Mouse (Mus musculus) liver, adult (tissue): Measurements from ENCODE around the gene Tent2.

ENCODE experiments used
- GATA4 ChIP-seq: IDR thresholded peaks from 2 replicates; pipeline ENCODE4 v1.6.1; 2014; ENCODE audit warnings: mild to moderate bottlenecking, low read length; ENCODE audit not compliant: insufficient replicate concordance

The Tent2 gene

DNA sequence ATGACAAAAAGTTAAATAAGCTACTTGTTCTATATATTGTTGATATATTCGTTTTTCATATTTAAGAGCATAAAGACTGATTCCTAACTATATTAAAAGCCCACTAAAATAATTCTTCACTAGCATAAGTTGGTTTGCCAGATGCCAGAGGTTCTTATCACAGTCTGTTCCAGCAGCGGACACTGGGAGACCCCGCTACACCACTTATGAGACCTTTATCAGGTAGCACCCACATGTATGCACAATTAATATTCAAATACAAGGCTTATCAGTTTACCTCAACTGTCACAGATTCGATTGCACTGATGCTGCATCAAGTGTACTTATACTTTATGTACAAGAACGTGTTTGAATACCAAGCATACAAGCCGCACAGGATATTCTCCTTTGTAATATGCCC is 33.9 kb downstream of the Tent2 start:
- no peak for TF ChIP-seq GATA4

DNA sequence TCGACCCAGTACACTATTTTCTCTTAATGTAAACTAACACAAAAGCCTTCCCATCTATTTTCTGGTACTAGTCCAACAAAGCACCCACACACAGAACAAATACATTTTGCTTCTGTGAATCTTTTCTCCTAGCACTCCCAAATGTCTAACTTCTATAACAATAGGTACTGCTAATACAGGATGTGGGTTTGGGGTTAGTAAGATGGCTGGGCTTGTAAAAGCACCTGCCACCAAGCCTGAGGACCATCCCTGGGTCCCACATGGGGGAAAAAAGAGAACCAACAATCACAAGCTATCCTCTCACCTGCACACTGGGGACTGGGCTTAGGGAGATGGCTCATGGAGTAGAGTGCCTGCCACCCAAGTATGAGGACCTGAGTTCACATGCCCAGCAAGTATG is 38.9 kb downstream of the Tent2 start:
- no peak for TF ChIP-seq GATA4

GRCm38 (mm10) chr13:93144336-93145167 is 47.6 kb downstream of the Tent2 start, which contains the start of gene Cmya5:
Gene Cmya5 (minus strand): TSS chr13:93144724.
- no peak for TF ChIP-seq GATA4

GRCm38 (mm10) chr13:93143819-93144283 is 48.3 kb downstream of the Tent2 start:
- no peak for TF ChIP-seq GATA4

GRCm38 (mm10) chr13:93141184-93141583 is 51.0 kb downstream of the Tent2 start:
- TF ChIP-seq GATA4 = no peak

DNA sequence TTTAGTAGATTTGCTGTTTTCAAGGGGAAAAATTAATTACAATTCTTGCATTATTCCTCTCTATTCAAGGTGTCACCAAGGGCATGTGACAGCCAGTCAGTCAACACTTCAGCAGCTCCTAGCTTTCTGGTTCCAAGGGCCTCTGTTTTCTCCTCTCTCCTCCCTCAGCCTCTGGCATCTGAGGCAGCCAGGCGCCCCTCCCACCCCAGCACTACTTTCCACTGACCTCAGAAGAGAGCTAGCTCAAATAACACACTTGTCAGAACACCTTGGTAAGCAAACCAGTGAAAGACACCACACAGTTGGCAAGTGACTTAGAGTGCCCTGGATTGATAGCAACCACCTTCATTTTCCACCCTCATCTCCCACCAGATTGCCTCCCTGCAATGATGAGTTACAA is 54.1 kb downstream of the Tent2 start:
- no peak for TF ChIP-seq GATA4

DNA sequence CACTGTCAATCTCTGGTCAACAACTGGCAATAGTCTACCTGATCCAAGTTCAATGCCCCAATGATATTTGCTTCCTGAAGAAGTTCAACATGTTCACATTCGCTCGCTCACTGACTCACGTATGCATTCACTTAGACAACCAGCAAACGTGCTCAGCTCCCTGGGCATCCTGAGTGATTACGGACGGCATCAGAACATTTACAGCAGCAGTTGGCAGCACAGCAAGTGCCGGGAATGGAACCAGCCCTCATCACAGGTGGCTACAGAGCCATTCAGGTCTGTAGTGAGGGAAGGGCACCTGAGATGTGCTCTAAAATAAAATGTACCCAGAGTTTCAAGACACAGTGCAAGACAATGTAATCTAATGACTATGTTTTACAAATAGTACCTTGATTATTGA is 55.1 kb downstream of the Tent2 start:
- TF ChIP-seq GATA4 = no peak

DNA sequence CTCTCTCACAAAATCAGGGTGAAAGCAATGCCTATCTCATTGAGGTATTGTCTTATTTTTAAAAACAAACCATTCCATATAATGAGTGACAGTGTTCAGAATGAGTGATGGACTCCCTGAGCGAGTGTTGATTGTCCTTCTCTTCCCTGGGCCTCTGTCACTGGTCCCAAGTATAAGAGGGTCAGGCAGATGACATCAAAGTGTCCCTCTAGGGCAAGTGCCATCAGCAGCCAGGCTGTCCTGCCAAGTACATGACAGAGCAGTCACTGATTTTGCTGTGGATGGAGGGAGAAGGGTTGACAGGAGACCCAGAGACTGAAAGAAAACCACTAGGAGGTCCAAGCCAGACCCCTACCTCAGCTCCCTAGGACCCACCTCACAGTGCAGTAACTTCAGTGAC is 55.9 kb downstream of the Tent2 start:
- no peak for TF ChIP-seq GATA4

- TF ChIP-seq GATA4 = no peak
These were observed 56.7 kb downstream of the Tent2 start for GRCm38 (mm10) chr13:93135501-93135900.

DNA sequence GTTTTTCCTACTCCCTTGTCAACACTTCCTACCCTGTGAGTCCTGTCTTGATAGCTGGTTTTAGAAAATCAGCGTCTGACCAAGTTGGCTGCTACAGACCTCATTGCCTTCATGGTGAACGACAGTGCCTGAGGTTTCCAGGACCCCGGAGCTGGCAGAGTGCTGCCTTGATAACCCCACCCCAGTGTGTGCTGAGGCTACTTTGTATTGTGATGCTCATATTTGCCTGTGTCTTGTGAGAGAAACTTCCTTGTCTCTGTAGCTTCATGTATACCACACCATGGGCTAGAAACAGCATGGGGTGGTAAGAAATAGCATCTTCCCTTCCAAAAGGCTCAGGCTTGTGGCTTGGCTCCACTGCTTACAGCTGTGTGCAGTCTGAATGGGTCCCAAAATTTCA is 61.5 kb downstream of the Tent2 start:
- no peak for TF ChIP-seq GATA4

GRCm38 (mm10) chr13:93128961-93129360 is 63.2 kb downstream of the Tent2 start:
- TF ChIP-seq GATA4 = no peak

DNA sequence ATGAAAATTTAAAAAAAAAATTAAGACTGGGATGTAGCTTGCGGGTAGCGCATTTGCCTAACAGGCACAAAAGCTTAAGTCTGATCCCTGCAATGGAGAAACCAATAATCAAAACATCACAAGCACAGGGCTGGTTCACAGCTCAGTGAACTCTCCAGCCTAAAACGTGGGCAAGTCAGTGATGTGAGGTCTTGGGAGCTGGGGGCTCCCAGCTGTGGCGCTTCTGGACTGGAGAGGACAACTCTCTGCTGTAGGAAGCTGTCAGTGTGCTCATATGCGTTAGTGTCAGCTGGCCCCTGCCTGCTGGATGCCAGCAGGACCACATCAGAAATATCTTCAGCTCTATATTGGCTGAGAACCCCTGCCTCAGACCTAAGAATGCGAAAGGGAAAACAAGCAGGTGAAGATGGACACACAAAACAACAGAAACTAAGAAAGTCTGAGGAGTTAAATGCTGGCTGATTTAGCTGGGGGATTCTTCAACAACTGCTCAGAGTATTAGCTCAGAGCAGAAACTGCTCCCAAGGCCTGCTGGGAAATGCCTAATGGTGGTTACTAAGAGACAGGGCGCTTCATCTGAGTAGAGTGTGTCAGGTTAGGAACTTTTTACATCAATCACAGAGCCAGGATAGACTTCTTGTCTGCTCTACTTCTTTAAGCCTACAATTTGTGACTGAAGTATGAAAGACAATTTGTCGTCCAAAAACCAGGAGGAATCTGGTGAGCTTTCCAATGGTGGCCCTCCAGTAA is 63.9 kb downstream of the Tent2 start:
- no peak for TF ChIP-seq GATA4

- no peak for TF ChIP-seq GATA4
These were observed 69.9 kb downstream of the Tent2 start for GRCm38 (mm10) chr13:93122321-93122720.

DNA sequence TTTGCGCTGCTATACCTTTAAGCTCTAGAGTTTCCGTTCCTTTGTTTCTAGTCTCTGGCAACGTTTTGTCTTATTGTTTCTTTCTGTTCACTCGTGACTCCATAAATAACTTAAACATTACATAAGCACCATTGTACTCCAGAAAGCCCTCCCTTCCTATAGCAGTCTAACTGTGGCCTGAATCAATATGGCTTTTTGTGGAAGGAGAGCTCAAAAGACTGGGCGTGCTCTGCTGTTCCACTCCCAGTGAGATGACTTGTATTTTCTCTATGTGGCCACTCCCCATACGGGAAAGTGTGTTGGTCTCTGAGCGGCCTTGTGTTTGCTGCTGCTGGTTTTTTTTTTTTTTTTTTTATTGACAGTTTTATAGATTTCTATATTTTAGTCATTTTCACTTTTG is 74.9 kb downstream of the Tent2 start:
- no peak for TF ChIP-seq GATA4

- TF ChIP-seq GATA4 = no peak
These were observed 89.7 kb downstream of the Tent2 start for GRCm38 (mm10) chr13:93102340-93103090.
